Mouse (Mus musculus): Measurements from ENCODE around the gene Rprd1b. TPM values are rescaled to one million over a fixed set of nuclear protein-coding genes. Genes with fewer than 3 reads are reported as not detected.
A peak's percentile ranks its signal among the peaks of the same experiment; 100 is the strongest.

Rprd1b gene
- polyA plus RNA-seq, 1 experiment from 2014 or later, result 20.1 TPM

DNA sequence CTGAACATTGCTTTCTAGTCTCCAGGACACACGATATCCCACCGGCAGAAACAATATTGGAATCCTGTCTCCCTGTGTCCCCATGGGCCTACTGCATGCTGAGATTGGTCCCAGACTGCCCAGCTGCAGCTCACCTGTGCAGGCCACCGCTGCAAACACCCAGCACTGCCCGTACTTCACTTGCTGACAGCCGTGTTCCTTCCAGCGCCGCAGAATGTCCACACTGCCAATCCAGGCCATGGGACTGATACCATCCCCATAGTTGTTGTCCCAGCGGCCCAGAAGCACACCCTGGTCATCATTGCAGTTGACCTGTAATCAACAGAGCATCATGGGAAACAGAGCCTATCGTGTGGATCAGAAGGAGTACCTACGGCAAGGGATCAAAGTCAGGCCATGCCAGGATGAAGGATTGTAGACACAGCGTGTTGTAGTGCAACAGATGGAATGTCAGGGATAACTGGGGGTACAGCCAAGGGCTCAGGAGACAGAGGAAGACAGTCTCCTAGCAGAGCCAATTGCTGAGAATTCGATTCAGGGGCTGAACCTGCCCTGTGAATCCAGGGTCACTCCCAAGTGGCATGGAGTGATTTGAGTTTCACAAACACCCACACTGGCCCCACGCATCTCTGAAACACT is 103.0 kb downstream of the Rprd1b start:
- ATAC-seq, result no peak
- no peak for DNase-seq (ENCODE audit: low read depth, low spot score)
- ChIA-PET POLR2A (interaction anchor here (0.9 kb wide), 1 partner anchor 32 kb away, joined by 3 read pairs; no protein-coding TSS in a partner anchor), CTCF (interaction anchor here (1.2 to 2.3 kb wide), 3 partner anchors 8 to 24 kb away, joined by 3 to 8 read pairs (median 3); no protein-coding TSS in a partner anchor)
- in situ Hi-C loops (cut with MboI; ENCODE audit: low pct_unique_long_range_greater_than_20kb), result no loop called here
- no peak for TF ChIP-seq CTCF (IDR thresholded peaks at IDR 0.05)
- H3K27me3 ChIP-seq, result no peaks in the 10 kb centered on the region

DNA sequence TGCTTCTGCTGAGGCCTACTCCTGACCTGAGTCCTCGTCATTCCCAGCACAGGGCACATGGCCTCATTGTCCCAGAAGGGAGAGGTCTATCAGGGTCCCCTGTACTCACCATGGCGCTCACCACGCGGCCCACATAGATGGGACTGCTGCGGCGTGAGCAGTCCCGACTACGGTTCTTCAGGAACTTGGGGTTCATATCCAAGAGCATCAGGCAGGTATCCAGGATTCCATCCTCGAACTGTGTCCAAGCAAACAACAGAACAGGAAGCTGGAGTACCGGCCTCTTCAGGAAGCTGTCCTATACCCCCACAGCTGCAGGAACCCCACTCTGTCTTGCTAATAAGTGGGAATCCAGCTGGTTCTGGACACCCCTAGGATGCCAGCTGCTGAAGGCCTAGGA is 104.0 kb downstream of the Rprd1b start:
- ChIA-PET POLR2A (interaction anchor here (0.5 kb wide), 1 partner anchor 217 kb away, joined by 3 read pairs; no protein-coding TSS in a partner anchor), CTCF (interaction anchor here (1.3 kb wide), 1 partner anchor 25 kb away, joined by 3 read pairs; no protein-coding TSS in a partner anchor)
- no peak for ATAC-seq
- DNase-seq (ENCODE audit: low read depth, low spot score), result no peak
- no peaks in the 10 kb centered on the region for H3K27me3 ChIP-seq
- no peak for TF ChIP-seq CTCF (IDR thresholded peaks at IDR 0.05)
- in situ Hi-C loops (cut with MboI; ENCODE audit: low pct_unique_long_range_greater_than_20kb), result no loop called here

GRCm38 (mm10) chr2:158133050-158133449 is 104.8 kb downstream of the Rprd1b start:
- in situ Hi-C loops (cut with MboI; ENCODE audit: low pct_unique_long_range_greater_than_20kb), result no loop called here
- POLR2A ChIA-PET, result interaction anchor here (0.5 kb wide), 2 partner anchors 44 to 217 kb away, joined by 3 to 4 read pairs; no protein-coding TSS in a partner anchor
- ATAC-seq (no peak), DNase-seq (ENCODE audit: low read depth, low spot score) (no peak)
- CTCF ChIA-PET, result no interaction called here
- no peaks in the 10 kb centered on the region for H3K27me3 ChIP-seq
- TF ChIP-seq CTCF (IDR thresholded peaks at IDR 0.05), result no peak

DNA sequence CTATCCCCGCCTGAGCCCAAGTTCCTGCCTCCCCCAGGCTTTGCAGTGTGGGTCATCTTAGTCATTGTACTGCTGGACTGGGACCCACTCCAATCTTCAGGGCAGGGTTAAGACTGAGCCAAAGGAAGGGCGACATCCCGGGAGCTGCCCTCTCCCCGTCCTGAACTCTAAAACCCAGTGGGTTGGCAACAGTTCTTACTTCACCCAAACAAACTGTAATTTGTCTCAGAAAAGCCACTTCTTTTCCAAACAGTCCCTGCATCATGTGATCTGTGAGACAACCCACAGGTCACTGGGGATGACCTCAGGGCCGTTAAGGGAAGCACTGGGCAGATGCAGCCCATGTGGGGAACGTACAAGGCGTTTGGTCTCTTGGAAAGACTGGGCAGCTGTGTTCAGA is 107.9 kb downstream of the Rprd1b start:
- CTCF ChIA-PET, result interaction anchor here (1.6 to 1.7 kb wide), 2 partner anchors 22 to 28 kb away, joined by 5 to 6 read pairs; no protein-coding TSS in a partner anchor
- POLR2A ChIA-PET, result no interaction called here
- no peak for DNase-seq (ENCODE audit: low read depth, low spot score)
- no peak for TF ChIP-seq CTCF (IDR thresholded peaks at IDR 0.05)
- no peaks in the 10 kb centered on the region for H3K27me3 ChIP-seq
- ATAC-seq, result no peak
- in situ Hi-C loops (cut with MboI; ENCODE audit: low pct_unique_long_range_greater_than_20kb), result no loop called here

- ATAC-seq, result no peak
- in situ Hi-C loops (cut with MboI; ENCODE audit: low pct_unique_long_range_greater_than_20kb), result no loop called here
- POLR2A ChIA-PET, result no interaction called here
- TF ChIP-seq CTCF (IDR thresholded peaks at IDR 0.05), result no peak
- H3K27me3 ChIP-seq, result no peaks in the 10 kb centered on the region
- no peak for DNase-seq (ENCODE audit: low read depth, low spot score)
- CTCF ChIA-PET, result interaction anchor here (0.9 kb wide), 1 partner anchor 17 kb away, joined by 3 read pairs; no protein-coding TSS in a partner anchor
Measured at GRCm38 (mm10) chr2:158137771-158138170, 109.5 kb downstream of the Rprd1b start.

DNA sequence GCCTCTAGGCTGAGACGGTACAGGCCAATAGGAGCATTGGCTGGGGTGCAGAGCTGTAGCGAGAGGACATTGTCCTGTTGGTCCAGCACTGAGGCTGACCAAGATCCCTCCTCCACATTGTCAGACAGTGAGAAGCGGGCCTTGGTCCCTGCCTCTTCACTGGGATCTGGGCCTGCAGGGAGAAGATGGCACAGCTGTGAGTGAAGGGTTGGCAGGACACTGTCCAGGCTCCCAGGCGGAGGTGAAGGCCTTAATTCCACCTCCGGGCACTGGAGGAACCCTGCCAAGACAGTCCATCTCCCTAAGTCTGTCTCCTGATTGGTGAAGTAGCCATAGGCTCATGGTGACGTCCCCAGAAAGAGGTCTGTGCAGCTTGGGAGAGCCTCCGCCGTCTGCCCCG is 110.5 kb downstream of the Rprd1b start:
- CTCF ChIA-PET, result no interaction called here
- in situ Hi-C loops (cut with MboI; ENCODE audit: low pct_unique_long_range_greater_than_20kb), result no loop called here
- no peak for ATAC-seq
- no peak for DNase-seq (ENCODE audit: low read depth, low spot score)
- POLR2A ChIA-PET, result interaction anchor here (0.6 to 1.6 kb wide), 2 partner anchors 8 to 27 kb away, joined by 3 to 4 read pairs; no protein-coding TSS in a partner anchor
- no peaks in the 10 kb centered on the region for H3K27me3 ChIP-seq
- TF ChIP-seq CTCF (IDR thresholded peaks at IDR 0.05), result no peak

- no peaks in the 10 kb centered on the region for H3K27me3 ChIP-seq
- DNase-seq (ENCODE audit: low read depth, low spot score), result peak; percentile 65
- peak; percentile 95 for ATAC-seq
- ChIA-PET CTCF (interaction anchor here (0.9 to 1.4 kb wide), 3 partner anchors 9 to 27 kb away, joined by 3 read pairs; no protein-coding TSS in a partner anchor), POLR2A (interaction anchor here (1.6 kb wide), 1 partner anchor 9 kb away, joined by 4 read pairs; no protein-coding TSS in a partner anchor)
- in situ Hi-C loops (cut with MboI; ENCODE audit: low pct_unique_long_range_greater_than_20kb), result loop anchor here (5.0 kb wide), 1 partner anchor 72 kb away; no protein-coding TSS in a partner anchor
- no peak for TF ChIP-seq CTCF (IDR thresholded peaks at IDR 0.05)
Measured at GRCm38 (mm10) chr2:158139628-158140027, 111.3 kb downstream of the Rprd1b start.

DNA sequence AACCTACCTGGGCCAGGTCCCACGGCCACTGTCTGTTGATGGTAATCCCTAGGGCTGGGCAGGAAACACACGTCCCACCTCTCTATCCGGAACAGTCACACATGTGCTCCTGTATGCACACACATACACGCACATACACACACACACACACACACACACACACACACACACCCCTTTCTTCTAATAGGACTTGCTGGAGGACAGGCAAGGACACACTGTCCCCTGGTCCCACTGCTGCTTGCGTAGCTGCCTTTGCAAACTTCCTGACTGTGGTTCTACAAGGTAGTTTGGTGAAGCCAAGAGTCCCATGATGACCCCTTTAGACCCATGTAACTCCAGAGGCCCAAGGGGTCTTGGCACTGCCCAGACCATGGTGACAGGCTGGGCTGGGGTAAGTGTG is 112.4 kb downstream of the Rprd1b start:
- CTCF ChIA-PET, result interaction anchor here (1.2 to 1.4 kb wide), 2 partner anchors 26 to 27 kb away, joined by 3 read pairs; no protein-coding TSS in a partner anchor

DNA sequence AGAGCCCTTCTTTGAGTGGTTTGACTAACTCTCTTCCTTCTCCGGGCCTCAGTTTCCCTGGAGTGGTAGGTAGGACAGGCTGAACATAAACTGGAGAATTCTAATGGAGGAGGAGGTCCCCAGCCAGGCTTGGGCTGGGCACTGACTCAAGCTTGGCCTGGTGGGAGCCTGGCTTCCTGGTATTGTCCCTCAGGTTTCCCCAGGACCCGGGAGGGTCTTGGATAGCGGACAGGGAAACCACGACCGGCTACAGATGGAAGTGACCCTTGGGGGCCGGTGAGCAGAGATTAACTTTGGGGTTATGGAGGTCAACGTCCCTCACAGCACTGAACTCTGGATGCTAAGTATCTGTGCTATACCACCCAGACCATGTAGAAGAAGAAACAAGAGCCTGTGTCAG is 113.0 kb downstream of the Rprd1b start:
- no peaks in the 10 kb centered on the region for H3K27me3 ChIP-seq
- no peak for DNase-seq (ENCODE audit: low read depth, low spot score)
- in situ Hi-C loops (cut with MboI; ENCODE audit: low pct_unique_long_range_greater_than_20kb), result loop anchor here (5.0 kb wide), 1 partner anchor 74 kb away; no protein-coding TSS in a partner anchor
- no peak for ATAC-seq
- no peak for TF ChIP-seq CTCF (IDR thresholded peaks at IDR 0.05)
- POLR2A ChIA-PET, result no interaction called here
- CTCF ChIA-PET, result no interaction called here

More for the DNA sequence above, 112.4 kb downstream of the Rprd1b start:
- ATAC-seq, result no peak
- no peak for TF ChIP-seq CTCF (IDR thresholded peaks at IDR 0.05)
- DNase-seq (ENCODE audit: low read depth, low spot score), result no peak
- POLR2A ChIA-PET, result no interaction called here
- in situ Hi-C loops (cut with MboI; ENCODE audit: low pct_unique_long_range_greater_than_20kb), result loop anchor here (5.0 kb wide), 1 partner anchor 73 kb away; no protein-coding TSS in a partner anchor
- no peaks in the 10 kb centered on the region for H3K27me3 ChIP-seq

DNA sequence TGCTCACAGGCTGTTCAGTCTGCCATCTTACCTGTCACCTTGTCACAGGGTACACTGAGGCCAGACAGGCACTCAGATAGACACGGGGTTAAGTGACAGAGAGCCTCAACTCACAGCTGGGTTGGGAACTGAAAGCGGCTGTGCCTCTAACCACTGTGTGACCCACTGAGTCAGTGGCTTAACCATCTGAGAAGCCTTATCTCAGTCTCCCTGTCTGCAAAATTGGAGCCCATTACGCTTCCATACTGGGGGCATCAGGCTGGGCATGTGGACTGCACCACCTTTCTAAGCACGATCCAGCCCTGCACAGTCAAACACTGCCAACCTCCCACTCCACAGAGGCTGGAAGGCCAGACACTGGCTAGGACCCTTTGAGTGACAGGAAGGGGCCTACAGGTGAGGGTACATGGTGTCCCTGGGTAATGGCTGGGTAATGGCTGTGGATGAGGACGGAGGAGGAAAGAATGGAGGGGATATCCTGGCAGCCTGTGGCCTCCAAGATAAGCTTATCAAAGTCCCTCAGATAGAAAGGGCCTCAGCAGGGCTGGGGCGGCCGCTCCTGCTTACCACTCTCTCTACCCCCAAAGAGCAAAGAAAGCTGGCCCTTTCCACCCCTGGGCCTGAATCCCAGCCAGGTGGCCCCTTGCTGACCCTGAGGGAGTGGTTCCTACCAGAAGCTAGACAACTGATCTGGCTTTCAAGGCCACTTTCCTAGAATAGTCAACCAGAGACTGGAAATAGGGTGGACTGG is 113.6 kb downstream of the Rprd1b start:
- no peak for TF ChIP-seq CTCF (IDR thresholded peaks at IDR 0.05)
- no peak for ATAC-seq
- in situ Hi-C loops (cut with MboI; ENCODE audit: low pct_unique_long_range_greater_than_20kb), result loop anchor here (5.0 kb wide), 1 partner anchor 75 kb away; no protein-coding TSS in a partner anchor

More for the DNA sequence above, 113.6 kb downstream of the Rprd1b start:
- ChIA-PET CTCF (no interaction called here), POLR2A (interaction anchor here (0.9 to 2.0 kb wide), 2 partner anchors 25 to 27 kb away, joined by 4 to 5 read pairs; no protein-coding TSS in a partner anchor)
- no peak for DNase-seq (ENCODE audit: low read depth, low spot score)
- no peaks in the 10 kb centered on the region for H3K27me3 ChIP-seq
